Mouse (Mus musculus) ES-E14 (cell line): ENCODE results near the gene Pex11b.

Experiments used
- CHD2 ChIP-seq: IDR thresholded peaks from 2 replicates; pipeline ENCODE4 v1.6.1; 2014; ENCODE audit warnings: mild to moderate bottlenecking, low read depth, low read length, inconsistent platforms
- HCFC1 ChIP-seq: IDR thresholded peaks from 2 replicates; pipeline ENCODE4 v1.6.1; 2012; ENCODE audit warnings: low read length, inconsistent platforms, borderline replicate concordance; ENCODE audit not compliant: insufficient read depth
- ZC3H11A ChIP-seq: IDR thresholded peaks from 2 replicates; pipeline ENCODE4 v1.6.1; 2012; ENCODE audit warnings: low read depth, mild to moderate bottlenecking, inconsistent platforms, low read length, borderline replicate concordance
- ZNF384 ChIP-seq: IDR thresholded peaks from 2 replicates; pipeline ENCODE4 v1.6.1; 2012; ENCODE audit warnings: low read depth, low read length, inconsistent platforms

DNA sequence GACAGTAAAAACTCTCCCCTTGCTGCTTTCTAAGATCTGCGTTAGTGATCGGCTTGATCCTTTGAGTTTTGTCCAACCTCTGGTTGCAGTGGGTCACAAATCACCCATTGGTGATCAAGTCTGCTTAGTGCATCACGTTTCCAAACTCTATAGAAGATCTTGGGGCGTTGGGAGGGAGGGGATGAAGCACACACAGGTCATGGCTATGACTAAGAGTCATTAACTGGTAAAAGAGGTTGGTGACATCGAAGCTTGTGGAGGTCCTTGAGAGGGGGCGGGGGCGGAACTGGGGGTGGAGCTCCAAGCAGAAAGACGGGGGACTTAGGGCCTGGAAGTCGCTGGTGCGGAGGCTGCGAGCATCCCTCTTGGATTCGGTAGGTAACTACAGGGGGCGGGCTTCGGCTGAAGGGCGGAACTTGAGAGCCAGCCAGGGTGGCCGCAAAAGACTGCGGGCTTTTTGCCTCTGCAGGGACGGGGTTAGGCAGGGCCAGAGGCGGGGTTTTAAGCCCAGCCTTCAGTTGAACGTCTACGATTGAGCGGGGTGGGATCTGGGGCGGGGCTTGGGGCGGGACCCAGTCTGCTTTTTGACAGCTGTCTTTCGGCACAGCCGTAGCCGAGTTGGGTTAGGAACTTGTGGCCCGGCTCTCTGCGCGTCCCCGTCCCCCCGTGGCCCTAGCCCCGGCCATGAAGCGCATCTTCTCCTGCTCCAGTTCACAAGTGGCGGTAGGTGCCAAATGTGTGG, 34.7 kb downstream of the Pex11b start, which contains the start of gene Ankrd35:
- TF ChIP-seq ZNF384 (no peak), CHD2 (no peak), ZC3H11A (no peak), HCFC1 (no peak)
